Mouse (Mus musculus) liver, embryonic 14.5 days (tissue): ENCODE measurements around the gene Fcgr4. TPM values are rescaled to one million over a fixed set of nuclear protein-coding genes. Genes with fewer than 3 reads are reported as not detected.

Experiments used
- ATAC-seq: fragments of 200-750 bp; cut with Nextera tagmentation; 2 replicates; pipeline ENCODE4 v1.8.0; 2017; ENCODE audit warnings: moderate number of reproducible peaks, mild to moderate bottlenecking, moderate library complexity; ENCODE audit not compliant: insufficient read depth
- DNase-seq, 3 experiments: peaks; one replicate each; pipeline ENCODE4 v3.0.0-alpha.2; 2012 to 2013; ENCODE audit warnings: low read depth in 3 of 3, low spot score in 3 of 3
- H3K27ac ChIP-seq: fragments of 300-500 bp; sonication (generic); 2 replicates; pipeline ENCODE4 v1.5.1; 2014; ENCODE audit warnings: moderate library complexity, mild to moderate bottlenecking, control low read depth, inconsistent platforms
- H3K27me3 ChIP-seq: fragments of 300-500 bp; sonication (generic); 2 replicates; pipeline ENCODE4 v1.6.1; 2014; ENCODE audit warnings: mild to moderate bottlenecking, low read length, moderate library complexity; ENCODE audit not compliant: control insufficient read depth, insufficient read depth
- H3K36me3 ChIP-seq: fragments of 300-500 bp; sonication (generic); replicated peaks from 2 replicates; pipeline ENCODE4 v1.6.1; 2014; ENCODE audit warnings: low read depth; ENCODE audit not compliant: control insufficient read depth, insufficient read depth
- H3K4me1 ChIP-seq, 2 experiments: fragments of 200-500 bp in 1 of 2; fragments of 300-500 bp in 1 of 2; sonication (generic) in 1 of 2; replicated peaks; 2 replicates each; pipeline ENCODE4 v1.6.1; 2012 to 2014; ENCODE audit warnings: antibody characterized with exemption in 1 of 2, inconsistent platforms in 1 of 2, low read length in 1 of 2; ENCODE audit not compliant: control insufficient read depth in 2 of 2, insufficient read depth in 2 of 2
- H3K4me2 ChIP-seq: fragments of 300-500 bp; sonication (generic); 2 replicates; pipeline ENCODE4 v1.6.1; 2014; ENCODE audit warnings: low read depth, mild to moderate bottlenecking, control low read depth, moderate library complexity
- H3K4me3 ChIP-seq, 2 experiments: fragments of 200-500 bp in 1 of 2; fragments of 300-500 bp in 1 of 2; sonication (generic) in 1 of 2; 2 replicates each; pipeline ENCODE4 v1.5.1; 2012 to 2014; ENCODE audit warnings: low read depth in 2 of 2, low read length in 2 of 2, mild to moderate bottlenecking in 2 of 2, control low read depth in 1 of 2, inconsistent platforms in 1 of 2, moderate library complexity in 1 of 2; ENCODE audit not compliant: insufficient read depth in 1 of 2
- H3K9ac ChIP-seq: fragments of 300-500 bp; sonication (generic); replicated peaks from 2 replicates; pipeline ENCODE4 v1.6.1; 2014; ENCODE audit warnings: mild to moderate bottlenecking, control low read depth, moderate library complexity
- H3K9me3 ChIP-seq: fragments of 300-500 bp; sonication (generic); 2 replicates; pipeline ENCODE4 v1.6.1; 2016; ENCODE audit warnings: low read length, mixed read lengths; ENCODE audit not compliant: control insufficient read depth
- CTCF ChIP-seq: IDR thresholded peaks from 2 replicates; pipeline ENCODE4 v1.5.1; 2016; ENCODE audit warnings: antibody characterized with exemption, low read depth, control low read depth
- EP300 ChIP-seq: IDR thresholded peaks from 2 replicates; pipeline ENCODE4 v1.6.1; 2016; ENCODE audit warnings: antibody characterized with exemption, low read depth
- WGBS: fragments of 180-500 bp; shearing (Covaris S2); extraction: QIAGEN DNeasy Blood & Tissue Kit; methylation state at CpG from one replicate; pipeline ENCODE4 v1.1.7; 2014; ENCODE audit not compliant: insufficient replicate concordance; 5-methylcytosine and 5-hydroxymethylcytosine counted together
- polyA plus RNA-seq, 2 experiments: library from polyadenylated mRNA; depleted of rRNA in 1 of 2; stranded (reverse) in 1 of 2; unstranded in 1 of 2; fragments of >200 nt; fragmentation: Nextera tagmentation in 1 of 2; extraction: Ambion mirVana in 1 of 2; gene quantifications; 2 replicates each; pipeline versions ENCODE4 v1.2.1 to v1.2.3; 2012 to 2014

Gene Fcgr4
- polyA plus RNA-seq, 2 experiments = 1.7 to 2.6 TPM

GRCm38 (mm10) chr1:171017468-171018158 is 1.1 kb upstream of the Fcgr4 start:
- H3K4me2 ChIP-seq = no peak overlapping the region
- TF ChIP-seq EP300 (no peak), CTCF (no peak)
- WGBS = 28% methylated on average over 6 of the region's 6 CpGs

GRCm38 (mm10) chr1:171019311-171019950 is 711 bp downstream of the Fcgr4 start:
- H3K27me3 ChIP-seq = no peaks in the 10 kb centered on the region
- no peak for ATAC-seq
- no peak for DNase-seq
- H3K4me1 ChIP-seq = peaks cover 2 to 8% of the 10 kb centered on the region in 2 experiments; a peak in 1 of 4 replicates
- H3K36me3 ChIP-seq = no peaks in the 10 kb centered on the region
- H3K27ac ChIP-seq = no peak overlapping the region
- no peak overlapping the region for H3K9ac ChIP-seq
- TF ChIP-seq CTCF (no peak), EP300 (no peak)
- WGBS = 56% methylated on average over 7 of the region's 7 CpGs
- H3K9me3 ChIP-seq = no peaks in the 10 kb centered on the region
- H3K4me3 ChIP-seq = no peak overlapping the region
- H3K4me2 ChIP-seq = no peak overlapping the region

More at GRCm38 (mm10) chr1:171017468-171018158, 1.1 kb upstream of the Fcgr4 start:
- Histone ChIP-seq H3K9ac (no peak overlapping the region), H3K27me3 (no peaks in the 10 kb centered on the region), H3K4me3 (no peak overlapping the region), H3K27ac (no peak overlapping the region), H3K36me3 (no peaks in the 10 kb centered on the region), H3K4me1 (peaks cover 2 to 8% of the 10 kb centered on the region in 2 experiments; a peak in 1 of 4 replicates), H3K9me3 (no peaks in the 10 kb centered on the region)
- DNase-seq = no peak
- ATAC-seq = no peak

GRCm38 (mm10) chr1:171031752-171032151 is 13.0 kb downstream of the Fcgr4 start:
- H3K4me2 ChIP-seq = peak overlapping the region; percentile 97
- WGBS = 15% methylated on average over 3 of the region's 3 CpGs
- TF ChIP-seq EP300 (peak; percentile 66), CTCF (no peak)

GRCm38 (mm10) chr1:171032691-171033090 is 14.0 kb downstream of the Fcgr4 start:
- no peaks in the 10 kb centered on the region for H3K9me3 ChIP-seq
- ATAC-seq (no peak), DNase-seq (no peak)
- WGBS = 10% methylated on average over 10 of the region's 10 CpGs
- H3K27ac ChIP-seq = no peak overlapping the region
- H3K4me1 ChIP-seq = peaks cover 33 to 44% of the 10 kb centered on the region in 2 experiments
- H3K36me3 ChIP-seq = no peaks in the 10 kb centered on the region
- no peaks in the 10 kb centered on the region; the same call in 1 of the 2 replicates for H3K27me3 ChIP-seq
- H3K4me3 ChIP-seq = peak overlapping the region; percentile 60 to 86
- H3K9ac ChIP-seq = peak overlapping the region; percentile 46
- TF ChIP-seq EP300 (no peak), CTCF (no peak)
- peak overlapping the region; percentile 97 for H3K4me2 ChIP-seq

More at GRCm38 (mm10) chr1:171031752-171032151, 13.0 kb downstream of the Fcgr4 start:
- H3K9me3 ChIP-seq = no peaks in the 10 kb centered on the region
- no peak overlapping the region for H3K27ac ChIP-seq
- no peaks in the 10 kb centered on the region; the same call in 1 of the 2 replicates for H3K27me3 ChIP-seq
- H3K9ac ChIP-seq = peak overlapping the region; percentile 13; the same call in 1 of the 2 replicates
- no peak for DNase-seq
- no peak overlapping the region; a peak in 1 of 4 replicates for H3K4me3 ChIP-seq
- no peaks in the 10 kb centered on the region for H3K36me3 ChIP-seq
- ATAC-seq = peak; percentile 56; the same call in 1 of the 2 replicates
- H3K4me1 ChIP-seq = peaks cover 33 to 44% of the 10 kb centered on the region in 2 experiments

- no peak overlapping the region for H3K27ac ChIP-seq
- peak overlapping the region; percentile 97 for H3K4me2 ChIP-seq
- no peaks in the 10 kb centered on the region for H3K36me3 ChIP-seq
- TF ChIP-seq CTCF (no peak), EP300 (no peak)
- H3K4me1 ChIP-seq = peaks cover 33 to 44% of the 10 kb centered on the region in 2 experiments
- under 1% methylated on average over 16 of the region's 16 CpGs for WGBS
- H3K9ac ChIP-seq = peak overlapping the region; percentile 46
- no peaks in the 10 kb centered on the region; the same call in 1 of the 2 replicates for H3K27me3 ChIP-seq
- no peak for DNase-seq
- no peak for ATAC-seq
- H3K9me3 ChIP-seq = no peaks in the 10 kb centered on the region
- H3K4me3 ChIP-seq = peak overlapping the region; percentile 60 to 86
Observed at GRCm38 (mm10) chr1:171033196-171033595, 14.5 kb downstream of the Fcgr4 start.
